Mouse (Mus musculus) bone marrow, adult 2 months (tissue): ENCODE measurements around the gene Zfp36l2. TPM values are rescaled to one million over a fixed set of nuclear protein-coding genes. Genes with fewer than 3 reads are reported as not detected.
A peak's percentile ranks its signal among the peaks of the same experiment; 100 is the strongest.
"Not testable (repeated sequence)": the region's sequence is repeated elsewhere in the genome, so short reads cannot be mapped to it uniquely, and the experiment has no call there.

ENCODE experiments used
- H3K27ac ChIP-seq: fragments of 200-500 bp; 2 replicates; pipeline ENCODE4 v1.5.1; 2012; ENCODE audit warnings: low read depth, mild to moderate bottlenecking, control low read depth, inconsistent platforms, low read length; ENCODE audit not compliant: control insufficient read depth, poor library complexity, insufficient read depth
- H3K4me1 ChIP-seq: fragments of 200-500 bp; 2 replicates; pipeline ENCODE4 v1.6.1; 2011; ENCODE audit warnings: low read length; ENCODE audit not compliant: control insufficient read depth, insufficient read depth
- H3K4me3 ChIP-seq: fragments of 200-500 bp; replicated peaks from 2 replicates; pipeline ENCODE3; 2011; ENCODE audit warnings: mild to moderate bottlenecking, low read depth, low read length, control low read depth; ENCODE audit not compliant: control insufficient read depth
- CTCF ChIP-seq: fragments of 200-500 bp; IDR thresholded peaks from 2 replicates; pipeline ENCODE4 v1.5.1; 2011; ENCODE audit warnings: low read length, control low read depth; ENCODE audit not compliant: control insufficient read depth, insufficient read depth
- POLR2A ChIP-seq: fragments of 200-500 bp; IDR thresholded peaks from 2 replicates; pipeline ENCODE4 v1.6.1; 2011; ENCODE audit warnings: low read depth, mild to moderate bottlenecking, control low read depth, low read length, borderline replicate concordance; ENCODE audit not compliant: control insufficient read depth
- WGBS: fragments of 180-500 bp; shearing (Covaris S2); methylation state at CpG from one replicate; pipeline ENCODE4 v1.1.7; 2018; 5-methylcytosine and 5-hydroxymethylcytosine counted together
- polyA plus RNA-seq: library from polyadenylated mRNA; stranded (reverse); fragments of >200 nt; gene quantifications from 2 replicates; pipeline ENCODE4 v1.2.4, GENCODE M21; 2011; ENCODE audit warnings: low replicate concordance; ENCODE audit not compliant: missing spikeins, insufficient read depth, insufficient read length

Gene Zfp36l2
- polyA plus RNA-seq, 1 experiment, result 74.0 TPM

- Histone ChIP-seq H3K27ac (peak overlapping the region; percentile 44; the same call in 1 of the 2 replicates), H3K4me3 (no peak overlapping the region), H3K4me1 (peaks cover 4% of the 10 kb centered on the region)
- WGBS, result 61% methylated on average over 5 of the region's 5 CpGs
- TF ChIP-seq CTCF, result no peak
- TF ChIP-seq POLR2A, result no peak
Observed at GRCm38 (mm10) chr17:84226231-84226630, 38.5 kb upstream of the Zfp36l2 start.

- 87% methylated on average over 15 of the region's 15 CpGs for WGBS
- no peak for TF ChIP-seq POLR2A
- TF ChIP-seq CTCF, result no peak
- Histone ChIP-seq H3K4me1 (peaks cover 4% of the 10 kb centered on the region), H3K4me3 (no peak overlapping the region), H3K27ac (no peak overlapping the region)
Observed at GRCm38 (mm10) chr17:84224217-84224887, 36.6 kb upstream of the Zfp36l2 start.

- WGBS, result 93% methylated on average over 2 of the region's 2 CpGs
- not testable (repeated sequence) for H3K27ac ChIP-seq, H3K4me1 ChIP-seq, H3K4me3 ChIP-seq
Observed at GRCm38 (mm10) chr17:84218841-84219240, 31.1 kb upstream of the Zfp36l2 start.

- no peak for TF ChIP-seq POLR2A
- no peak for TF ChIP-seq CTCF
- Histone ChIP-seq H3K4me1 (no peaks in the 10 kb centered on the region), H3K27ac (no peak overlapping the region), H3K4me3 (no peak overlapping the region)
- 85% methylated on average over 3 of the region's 3 CpGs for WGBS
Observed at GRCm38 (mm10) chr17:84217696-84218095, 29.9 kb upstream of the Zfp36l2 start.

GRCm38 (mm10) chr17:84215264-84215960 lies 27.7 kb upstream of the Zfp36l2 start:
- no peak overlapping the region for H3K4me3 ChIP-seq
- 55% methylated on average over 6 of the region's 6 CpGs for WGBS
- TF ChIP-seq POLR2A (no peak), CTCF (no peak)
- no peak overlapping the region for H3K27ac ChIP-seq
- no peaks in the 10 kb centered on the region for H3K4me1 ChIP-seq

GRCm38 (mm10) chr17:84213464-84213863 lies 25.7 kb upstream of the Zfp36l2 start:
- 83% methylated on average over 3 of the region's 3 CpGs for WGBS
- TF ChIP-seq CTCF (no peak), POLR2A (no peak)
- H3K4me3 ChIP-seq, result no peak overlapping the region

GRCm38 (mm10) chr17:84207611-84208010 lies 19.9 kb upstream of the Zfp36l2 start:
- 90% methylated on average over 3 of the region's 3 CpGs for WGBS
- Histone ChIP-seq H3K4me3 (no peak overlapping the region), H3K4me1 (no peaks in the 10 kb centered on the region), H3K27ac (no peak overlapping the region)
- TF ChIP-seq CTCF (no peak), POLR2A (no peak)

More at GRCm38 (mm10) chr17:84213464-84213863, 25.7 kb upstream of the Zfp36l2 start:
- Histone ChIP-seq H3K27ac (no peak overlapping the region), H3K4me1 (no peaks in the 10 kb centered on the region)

GRCm38 (mm10) chr17:84206239-84206638 lies 18.5 kb upstream of the Zfp36l2 start:
- H3K27ac ChIP-seq, result no peak overlapping the region
- no peaks in the 10 kb centered on the region for H3K4me1 ChIP-seq
- TF ChIP-seq POLR2A (no peak), CTCF (no peak)
- 79% methylated on average over 3 of the region's 3 CpGs for WGBS
- no peak overlapping the region for H3K4me3 ChIP-seq
